Mouse (Mus musculus): Measurements from ENCODE around the gene Dchs1. TPM values are rescaled to one million over a fixed set of nuclear protein-coding genes. Genes with fewer than 3 reads are reported as not detected.

The Dchs1 gene
- polyA plus RNA-seq, 1 experiment from 2014 or later = 7.6 TPM

DNA sequence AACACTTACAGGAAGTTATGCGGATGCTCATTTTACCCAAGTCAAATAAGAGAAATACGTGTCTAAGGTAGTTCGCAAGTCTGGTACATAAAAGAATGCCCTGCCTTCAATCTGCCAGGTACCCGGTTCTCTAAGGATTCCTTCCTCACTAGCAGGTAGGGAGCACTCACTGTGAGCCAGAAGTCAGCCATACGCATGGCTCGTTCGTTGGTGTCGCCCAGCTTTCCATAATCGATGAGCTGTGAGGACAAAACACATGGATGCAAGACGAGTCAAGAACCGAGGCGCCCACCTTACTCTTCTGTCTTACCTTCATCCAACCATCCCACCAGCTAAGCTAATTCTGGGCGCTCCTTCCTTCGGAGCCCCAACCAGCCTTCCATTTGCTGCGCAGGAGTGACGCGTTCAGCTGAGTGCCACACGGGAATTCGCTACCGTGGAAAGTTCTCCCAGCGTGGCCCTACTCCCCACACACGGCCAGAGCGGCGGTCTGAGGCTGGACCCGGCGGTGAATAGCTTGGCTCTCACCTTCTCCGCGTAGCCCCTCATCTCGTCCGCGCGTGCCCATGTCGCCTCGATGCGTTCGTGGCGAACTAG is 22.9 kb upstream of the Dchs1 start:
- ATAC-seq (replicated peaks; ENCODE audit: insufficient number of reproducible peaks, low FRiP score, low TSS enrichment) = peak; percentile 50
- Histone ChIP-seq H3K4me1 (ENCODE audit: control insufficient read depth, insufficient read depth, low read length) (no peaks in the 10 kb centered on the region), H3K27ac (ENCODE audit: low read depth, low read length) (peak overlapping the region; percentile 79), H3K4me2 (peak overlapping the region; percentile 71), H3K27me3 (ENCODE audit: control insufficient read depth, insufficient read depth, low read length) (no peaks in the 10 kb centered on the region), H3K36me3 (ENCODE audit: control insufficient read depth, insufficient read depth, low read length) (peaks cover 7% of the 10 kb centered on the region; the same call in 1 of the 2 replicates), H3K9me3 (replicated peaks; ENCODE audit: control insufficient read depth, low read length) (no peaks in the 10 kb centered on the region), H3K9ac (ENCODE audit: low read depth, low read length) (peak overlapping the region; percentile 92), H3K4me3 (ENCODE audit: low read depth, low read length) (peak overlapping the region; percentile 69)
- WGBS (ENCODE audit: insufficient replicate concordance) = 4% methylated on average over 37 of the region's 37 CpGs

- Histone ChIP-seq H3K4me3 (ENCODE audit: low read depth, low read length) (peak overlapping the region; percentile 69), H3K4me1 (ENCODE audit: control insufficient read depth, insufficient read depth, low read length) (no peaks in the 10 kb centered on the region), H3K9me3 (replicated peaks; ENCODE audit: control insufficient read depth, low read length) (no peaks in the 10 kb centered on the region), H3K36me3 (ENCODE audit: control insufficient read depth, insufficient read depth, low read length) (peaks cover 7% of the 10 kb centered on the region; the same call in 1 of the 2 replicates), H3K27ac (ENCODE audit: low read depth, low read length) (no peak overlapping the region), H3K9ac (ENCODE audit: low read depth, low read length) (peak overlapping the region; percentile 92; the same call in 1 of the 2 replicates), H3K27me3 (ENCODE audit: control insufficient read depth, insufficient read depth, low read length) (no peaks in the 10 kb centered on the region), H3K4me2 (peak overlapping the region; percentile 71)
- 87% methylated on average over 7 of the region's 7 CpGs for WGBS (ENCODE audit: insufficient replicate concordance)
- no peak for ATAC-seq (replicated peaks; ENCODE audit: insufficient number of reproducible peaks, low FRiP score, low TSS enrichment)
These were observed 22.4 kb upstream of the Dchs1 start for GRCm38 (mm10) chr7:105809836-105810235.

DNA sequence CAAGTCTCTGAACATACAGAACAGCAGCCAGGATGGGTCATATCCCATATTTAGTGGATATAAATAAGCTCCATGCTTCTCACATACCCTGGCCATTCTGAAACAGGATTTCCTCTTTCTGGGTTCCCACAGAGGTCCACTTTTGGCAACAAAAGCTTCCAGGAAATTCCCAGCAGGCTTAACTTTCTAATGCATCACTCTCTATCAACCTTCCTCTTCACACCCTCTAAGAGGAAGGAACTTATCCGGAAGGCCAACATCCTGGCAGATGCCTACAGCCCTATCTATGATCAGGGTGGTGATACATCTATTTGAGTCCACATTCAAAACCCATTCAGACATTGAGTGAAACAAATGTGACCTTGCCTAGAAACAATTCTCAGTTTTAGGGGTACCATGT is 20.9 kb upstream of the Dchs1 start:
- WGBS (ENCODE audit: insufficient replicate concordance) = 72% methylated on average over 1 of the region's 1 CpGs
- ATAC-seq (replicated peaks; ENCODE audit: insufficient number of reproducible peaks, low FRiP score, low TSS enrichment) = no peak
- Histone ChIP-seq H3K36me3 (ENCODE audit: control insufficient read depth, insufficient read depth, low read length) (peaks cover 7% of the 10 kb centered on the region; the same call in 1 of the 2 replicates), H3K9ac (ENCODE audit: low read depth, low read length) (no peak overlapping the region), H3K4me1 (ENCODE audit: control insufficient read depth, insufficient read depth, low read length) (no peaks in the 10 kb centered on the region), H3K27ac (ENCODE audit: low read depth, low read length) (no peak overlapping the region), H3K4me3 (ENCODE audit: low read depth, low read length) (no peak overlapping the region), H3K9me3 (replicated peaks; ENCODE audit: control insufficient read depth, low read length) (no peaks in the 10 kb centered on the region), H3K27me3 (ENCODE audit: control insufficient read depth, insufficient read depth, low read length) (no peaks in the 10 kb centered on the region), H3K4me2 (no peak overlapping the region)

DNA sequence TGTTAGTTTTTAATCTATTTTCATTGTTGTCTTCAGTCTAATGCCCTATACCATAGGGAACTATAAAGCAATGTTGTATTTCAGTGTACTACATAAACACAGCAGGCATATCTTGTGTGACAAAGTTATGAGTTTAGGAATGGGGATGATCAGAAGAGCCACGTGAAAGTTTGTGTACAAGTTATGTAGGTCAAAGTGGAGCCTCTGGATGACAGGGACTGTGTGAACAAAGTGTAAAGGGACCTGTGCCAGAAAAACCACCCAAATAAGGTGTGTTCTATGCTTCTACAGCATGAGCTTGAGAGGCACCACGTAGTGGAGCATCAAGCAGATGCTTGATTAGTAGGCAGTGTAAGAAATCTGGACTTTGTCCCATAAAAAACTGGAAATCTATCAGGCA is 19.3 kb upstream of the Dchs1 start:
- Histone ChIP-seq H3K4me1 (ENCODE audit: control insufficient read depth, insufficient read depth, low read length) (no peaks in the 10 kb centered on the region), H3K9me3 (replicated peaks; ENCODE audit: control insufficient read depth, low read length) (no peaks in the 10 kb centered on the region), H3K27ac (ENCODE audit: low read depth, low read length) (no peak overlapping the region), H3K27me3 (ENCODE audit: control insufficient read depth, insufficient read depth, low read length) (no peaks in the 10 kb centered on the region), H3K9ac (ENCODE audit: low read depth, low read length) (no peak overlapping the region), H3K36me3 (ENCODE audit: control insufficient read depth, insufficient read depth, low read length) (peaks cover 7% of the 10 kb centered on the region; the same call in 1 of the 2 replicates), H3K4me3 (ENCODE audit: low read depth, low read length) (no peak overlapping the region), H3K4me2 (no peak overlapping the region)
- ATAC-seq (replicated peaks; ENCODE audit: insufficient number of reproducible peaks, low FRiP score, low TSS enrichment) = no peak
- 58% methylated on average over 2 of the region's 2 CpGs for WGBS (ENCODE audit: insufficient replicate concordance)

- no peak overlapping the region for H3K9ac ChIP-seq (ENCODE audit: low read depth, low read length)
- no peak overlapping the region for H3K4me2 ChIP-seq
- H3K36me3 ChIP-seq (ENCODE audit: control insufficient read depth, insufficient read depth, low read length) = peaks cover 7% of the 10 kb centered on the region; the same call in 1 of the 2 replicates
- H3K27ac ChIP-seq (ENCODE audit: low read depth, low read length) = no peak overlapping the region
- no peak overlapping the region for H3K4me3 ChIP-seq (ENCODE audit: low read depth, low read length)
- no peaks in the 10 kb centered on the region for H3K9me3 ChIP-seq (replicated peaks; ENCODE audit: control insufficient read depth, low read length)
- H3K27me3 ChIP-seq (ENCODE audit: control insufficient read depth, insufficient read depth, low read length) = no peaks in the 10 kb centered on the region
- 75% methylated on average over 5 of the region's 5 CpGs for WGBS (ENCODE audit: insufficient replicate concordance)
- no peaks in the 10 kb centered on the region for H3K4me1 ChIP-seq (ENCODE audit: control insufficient read depth, insufficient read depth, low read length)
- no peak for ATAC-seq (replicated peaks; ENCODE audit: insufficient number of reproducible peaks, low FRiP score, low TSS enrichment)
These were observed 18.7 kb upstream of the Dchs1 start for GRCm38 (mm10) chr7:105806125-105806524.

GRCm38 (mm10) chr7:105803428-105803827 is 16.0 kb upstream of the Dchs1 start:
- no peak overlapping the region for H3K4me3 ChIP-seq (ENCODE audit: low read depth, low read length)
- peaks cover 1% of the 10 kb centered on the region; the same call in 1 of the 2 replicates for H3K36me3 ChIP-seq (ENCODE audit: control insufficient read depth, insufficient read depth, low read length)
- no peaks in the 10 kb centered on the region for H3K27me3 ChIP-seq (ENCODE audit: control insufficient read depth, insufficient read depth, low read length)
- no peak for ATAC-seq (replicated peaks; ENCODE audit: insufficient number of reproducible peaks, low FRiP score, low TSS enrichment)
- no peaks in the 10 kb centered on the region for H3K9me3 ChIP-seq (replicated peaks; ENCODE audit: control insufficient read depth, low read length)
- no peaks in the 10 kb centered on the region for H3K4me1 ChIP-seq (ENCODE audit: control insufficient read depth, insufficient read depth, low read length)
- no peak overlapping the region for H3K4me2 ChIP-seq
- no peak overlapping the region for H3K27ac ChIP-seq (ENCODE audit: low read depth, low read length)
- no peak overlapping the region for H3K9ac ChIP-seq (ENCODE audit: low read depth, low read length)

DNA sequence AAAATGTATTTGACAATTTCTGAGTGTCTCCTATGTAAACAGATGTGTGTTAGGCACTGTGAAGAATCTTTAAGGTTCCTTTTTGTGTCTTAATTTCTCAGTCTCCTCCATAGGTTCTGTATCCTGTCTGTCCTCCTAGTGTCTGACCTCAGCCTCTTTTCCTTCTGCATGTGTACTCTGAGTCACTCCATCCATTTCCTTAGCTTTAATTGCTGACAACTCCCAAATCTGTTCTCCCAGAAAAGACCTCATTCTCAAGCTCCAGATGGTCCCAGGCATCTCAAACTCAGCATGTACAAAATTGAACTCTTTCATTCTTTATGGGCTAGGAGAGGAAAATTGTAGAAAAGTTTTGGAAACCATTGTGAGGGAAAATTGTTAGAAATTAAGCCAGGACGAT is 15.3 kb upstream of the Dchs1 start:
- Histone ChIP-seq H3K36me3 (ENCODE audit: control insufficient read depth, insufficient read depth, low read length) (no peaks in the 10 kb centered on the region), H3K27ac (ENCODE audit: low read depth, low read length) (no peak overlapping the region), H3K4me1 (ENCODE audit: control insufficient read depth, insufficient read depth, low read length) (no peaks in the 10 kb centered on the region), H3K9ac (ENCODE audit: low read depth, low read length) (no peak overlapping the region), H3K4me2 (no peak overlapping the region), H3K27me3 (ENCODE audit: control insufficient read depth, insufficient read depth, low read length) (no peaks in the 10 kb centered on the region), H3K4me3 (ENCODE audit: low read depth, low read length) (no peak overlapping the region), H3K9me3 (replicated peaks; ENCODE audit: control insufficient read depth, low read length) (no peaks in the 10 kb centered on the region)
- 38% methylated on average over 1 of the region's 1 CpGs for WGBS (ENCODE audit: insufficient replicate concordance)
- ATAC-seq (replicated peaks; ENCODE audit: insufficient number of reproducible peaks, low FRiP score, low TSS enrichment) = no peak

GRCm38 (mm10) chr7:105802312-105802711 is 14.9 kb upstream of the Dchs1 start:
- no peaks in the 10 kb centered on the region for H3K36me3 ChIP-seq (ENCODE audit: control insufficient read depth, insufficient read depth, low read length)
- no peak overlapping the region for H3K4me3 ChIP-seq (ENCODE audit: low read depth, low read length)
- H3K27ac ChIP-seq (ENCODE audit: low read depth, low read length) = no peak overlapping the region
- H3K27me3 ChIP-seq (ENCODE audit: control insufficient read depth, insufficient read depth, low read length) = no peaks in the 10 kb centered on the region
- no peak for ATAC-seq (replicated peaks; ENCODE audit: insufficient number of reproducible peaks, low FRiP score, low TSS enrichment)
- H3K4me1 ChIP-seq (ENCODE audit: control insufficient read depth, insufficient read depth, low read length) = no peaks in the 10 kb centered on the region
- H3K9ac ChIP-seq (ENCODE audit: low read depth, low read length) = no peak overlapping the region
- no peaks in the 10 kb centered on the region for H3K9me3 ChIP-seq (replicated peaks; ENCODE audit: control insufficient read depth, low read length)
- no peak overlapping the region for H3K4me2 ChIP-seq
- WGBS (ENCODE audit: insufficient replicate concordance) = 35% methylated on average over 2 of the region's 2 CpGs

DNA sequence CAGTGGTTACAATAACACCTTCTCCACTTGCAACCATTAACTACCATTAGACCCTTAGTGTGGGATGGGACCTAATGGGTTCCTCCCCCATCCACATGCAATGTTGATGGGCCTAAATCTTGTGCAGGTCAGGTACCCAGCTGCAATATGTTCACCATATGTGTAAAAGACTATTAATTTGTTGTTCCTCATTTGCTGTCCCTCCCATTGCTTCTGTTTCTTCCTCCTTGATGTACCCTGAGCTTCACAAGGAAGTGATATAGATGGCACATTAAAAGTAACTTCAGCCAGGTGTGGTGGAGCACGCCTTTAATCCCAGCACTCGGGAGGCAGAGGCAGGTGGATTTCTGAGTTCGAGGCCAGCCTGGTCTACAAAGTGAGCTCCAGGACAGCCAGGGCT is 9.5 kb upstream of the Dchs1 start:
- no peak for ATAC-seq (replicated peaks; ENCODE audit: insufficient number of reproducible peaks, low FRiP score, low TSS enrichment)
- WGBS (ENCODE audit: insufficient replicate concordance) = 66% methylated on average over 3 of the region's 3 CpGs
- H3K27ac ChIP-seq (ENCODE audit: low read depth, low read length) = no peak overlapping the region
- H3K9me3 ChIP-seq (replicated peaks; ENCODE audit: control insufficient read depth, low read length) = no peaks in the 10 kb centered on the region
- H3K4me1 ChIP-seq (ENCODE audit: control insufficient read depth, insufficient read depth, low read length) = no peaks in the 10 kb centered on the region
- H3K4me2 ChIP-seq = no peak overlapping the region
- H3K4me3 ChIP-seq (ENCODE audit: low read depth, low read length) = no peak overlapping the region
- H3K9ac ChIP-seq (ENCODE audit: low read depth, low read length) = no peak overlapping the region
- H3K27me3 ChIP-seq (ENCODE audit: control insufficient read depth, insufficient read depth, low read length) = no peaks in the 10 kb centered on the region
- H3K36me3 ChIP-seq (ENCODE audit: control insufficient read depth, insufficient read depth, low read length) = no peaks in the 10 kb centered on the region
